Mouse (Mus musculus) hindbrain, embryonic 16.5 days (tissue): Measurements from ENCODE around the gene Olfr1507. TPM values are rescaled to one million over a fixed set of nuclear protein-coding genes. Genes with fewer than 3 reads are reported as not detected.

Experiments used
- polyA plus RNA-seq: library from polyadenylated mRNA; unstranded; fragments of >200 nt; fragmentation: Nextera tagmentation; extraction: Ambion mirVana; gene quantifications from 2 replicates; pipeline ENCODE4 v1.2.1, GENCODE M21; 2015

The Olfr1507 gene
- polyA plus RNA-seq, 1 experiment from 2014 or later = not detected

Other genes starting within 250 kb of the Olfr1507 start
- 31.0 and 32.9 TPM in 2 replicates for gene Chd8, start 238.0 kb downstream of the Olfr1507 start, polyA plus RNA-seq
- gene Tox4, start 216.6 kb downstream of the Olfr1507 start, polyA plus RNA-seq = 46.9 and 54.1 TPM in 2 replicates
- 55.5 and 59.0 TPM in 2 replicates for gene Rab2b, start 216.2 kb downstream of the Olfr1507 start, polyA plus RNA-seq
- 41.6 and 45.4 TPM in 2 replicates for gene Mettl3, start 190.6 kb downstream of the Olfr1507 start, polyA plus RNA-seq
- gene Sall2, start 167.0 kb downstream of the Olfr1507 start, polyA plus RNA-seq = 40.6 and 49.0 TPM in 2 replicates
- gene Olfr1513, start 139.3 kb downstream of the Olfr1507 start, polyA plus RNA-seq = not detected in 2 replicates
- gene Olfr1512, start 116.6 kb downstream of the Olfr1507 start, polyA plus RNA-seq = 0.21 TPM in 1 of 2 replicates, not detected in the other
- gene Olfr1511, start 98.4 kb downstream of the Olfr1507 start, polyA plus RNA-seq = 0.14 TPM in 1 of 2 replicates, not detected in the other
- not detected in 2 replicates for gene Olfr1510, start 81.4 kb downstream of the Olfr1507 start, polyA plus RNA-seq
- not detected in 2 replicates for gene Olfr1509, start 52.8 kb downstream of the Olfr1507 start, polyA plus RNA-seq
- gene Olfr1508, start 28.3 kb downstream of the Olfr1507 start, polyA plus RNA-seq = not detected in 2 replicates